Mouse (Mus musculus) olfactory bulb, adult 2 months (tissue): ENCODE measurements around the gene Ripk3.
A peak's percentile ranks its signal among the peaks of the same experiment; 100 is the strongest.

ENCODE experiments used
- CTCF ChIP-seq: fragments of 200-500 bp; IDR thresholded peaks from 2 replicates; pipeline ENCODE4 v1.5.1; 2012; ENCODE audit warnings: low read depth, mild to moderate bottlenecking, low read length, moderate library complexity; ENCODE audit not compliant: insufficient read depth
- POLR2A ChIP-seq: fragments of 200-500 bp; IDR thresholded peaks from 2 replicates; pipeline ENCODE4 v1.6.1; 2012; ENCODE audit warnings: mild to moderate bottlenecking, low read depth, low read length, moderate library complexity; ENCODE audit not compliant: insufficient read depth

DNA sequence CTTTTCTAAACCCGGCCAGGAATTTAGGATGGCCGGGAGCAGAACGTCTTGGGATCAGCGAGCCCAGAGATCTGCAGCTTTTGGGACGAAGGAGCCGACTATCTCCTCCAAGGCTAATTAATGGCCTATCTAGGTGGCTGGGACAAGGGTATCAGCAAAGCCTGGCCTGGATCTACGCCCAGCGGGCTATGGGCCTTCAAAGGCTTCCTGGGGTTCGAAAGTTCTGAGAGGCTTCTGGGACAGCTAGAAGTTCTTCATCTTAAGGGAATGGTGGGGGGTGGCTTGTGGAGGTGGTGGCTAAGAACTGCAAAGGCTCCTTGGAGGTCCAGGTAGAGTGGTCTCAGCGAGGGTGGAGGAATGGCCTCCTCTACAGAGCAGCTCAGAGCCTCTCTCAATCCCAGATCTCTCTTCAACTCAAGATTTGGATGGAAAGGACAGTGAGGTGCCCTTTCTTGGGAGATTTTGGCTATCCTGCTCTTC is 35.4 kb upstream of the Ripk3 start:
- TF ChIP-seq CTCF (0 out of 2 replicates have a peak, but pooled peaks have one; percentile 2), POLR2A (no peak)
